Mouse (Mus musculus) NIH3T3 (cell line): Measurements from ENCODE around the gene Foxl1.

Experiments
- DNase-seq: peaks from one replicate; pipeline ENCODE4 v3.0.0-alpha.2; 2012; ENCODE audit warnings: low read depth

The Foxl1 gene

GRCm38 (mm10) chr8:121093496-121093895 is 34.2 kb upstream of the Foxl1 start:
- no peak for DNase-seq

- DNase-seq, result peak; percentile 87
Observed at GRCm38 (mm10) chr8:121104049-121104818, 23.5 kb upstream of the Foxl1 start.

- DNase-seq, result peak; percentile 99
Observed at GRCm38 (mm10) chr8:121107668-121108656, 19.8 kb upstream of the Foxl1 start, which contains the start of gene Mthfsd. Gene Mthfsd (minus strand): TSS chr8:121108392.

GRCm38 (mm10) chr8:121108657-121109056 is 19.1 kb upstream of the Foxl1 start:
- DNase-seq, result no peak

GRCm38 (mm10) chr8:121111145-121111907 is 16.4 kb upstream of the Foxl1 start:
- DNase-seq, result no peak

GRCm38 (mm10) chr8:121113261-121113660 is 14.5 kb upstream of the Foxl1 start:
- DNase-seq, result peak; percentile 97

GRCm38 (mm10) chr8:121115136-121115535 is 12.6 kb upstream of the Foxl1 start:
- DNase-seq, result peak; percentile 28

- DNase-seq, result peak; percentile 97
Observed at GRCm38 (mm10) chr8:121115948-121116347, 11.8 kb upstream of the Foxl1 start, which contains the start of gene Foxc2. Gene Foxc2 (plus strand): TSS chr8:121116171.

- DNase-seq, result peak; percentile 89
Observed at GRCm38 (mm10) chr8:121116591-121117185, 11.1 kb upstream of the Foxl1 start.

- DNase-seq, result peak; percentile 80
Observed at GRCm38 (mm10) chr8:121117186-121117651, 10.5 kb upstream of the Foxl1 start.

GRCm38 (mm10) chr8:121117906-121118305 is 9.8 kb upstream of the Foxl1 start:
- DNase-seq, result peak; percentile 52

- DNase-seq, result peak; percentile 49
Observed at GRCm38 (mm10) chr8:121118634-121119420, 8.9 kb upstream of the Foxl1 start.

GRCm38 (mm10) chr8:121119635-121120455 is 7.9 kb upstream of the Foxl1 start:
- DNase-seq, result peak; percentile 65

- DNase-seq, result peak; percentile 28
Observed at GRCm38 (mm10) chr8:121120456-121121419, 7.0 kb upstream of the Foxl1 start.

- DNase-seq, result no peak
Observed at GRCm38 (mm10) chr8:121121704-121122103, 6.0 kb upstream of the Foxl1 start.

GRCm38 (mm10) chr8:121122368-121122767 is 5.4 kb upstream of the Foxl1 start:
- DNase-seq, result no peak

- no peak for DNase-seq
Observed at GRCm38 (mm10) chr8:121123113-121123512, 4.6 kb upstream of the Foxl1 start.

GRCm38 (mm10) chr8:121124547-121125239 is 3.0 kb upstream of the Foxl1 start:
- peak; percentile 74 for DNase-seq
